Mouse (Mus musculus) adipocyte (in vitro differentiated cells): ENCODE data around the gene Kif5c.

Experiments
- DNase-seq: peaks from one replicate; pipeline ENCODE4 v3.0.0-alpha.2; 2016; ENCODE audit warnings: low spot score

Kif5c gene

DNA sequence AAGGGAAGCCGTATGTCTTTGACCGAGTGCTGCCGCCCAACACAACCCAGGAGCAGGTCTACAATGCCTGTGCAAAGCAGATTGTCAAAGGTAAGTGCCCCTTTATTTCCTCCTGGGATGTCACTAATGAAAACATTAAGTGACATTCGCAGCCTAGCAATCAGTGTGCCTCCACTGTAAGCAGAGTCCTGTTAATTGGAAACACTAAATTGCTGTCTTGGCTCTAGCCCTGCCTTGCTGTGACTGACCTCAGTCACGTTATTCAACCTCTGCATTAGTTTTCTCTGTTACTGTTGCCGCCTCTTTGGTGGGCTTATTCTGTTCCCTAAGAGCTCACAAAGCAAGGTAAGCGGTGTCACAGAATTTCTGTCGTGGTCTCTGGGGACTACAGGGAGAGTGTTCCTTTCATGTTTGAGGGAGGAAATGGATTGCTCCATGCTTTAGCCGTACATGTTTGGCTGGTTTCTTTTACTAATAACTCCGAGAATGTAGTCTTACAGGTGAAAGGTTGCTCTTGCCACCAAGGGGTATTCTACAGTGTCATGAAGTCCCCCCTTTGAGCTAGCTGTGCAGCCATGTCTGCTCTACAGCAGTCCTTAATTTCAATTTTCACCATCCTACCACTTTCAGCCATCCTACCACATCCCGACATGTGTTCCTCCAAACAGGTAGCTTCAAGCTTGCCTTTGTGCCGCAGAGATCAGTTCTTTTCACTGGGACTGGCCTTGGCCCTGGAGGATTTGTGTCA, 52.8 kb downstream of the Kif5c start:
- DNase-seq = no peak

DNA sequence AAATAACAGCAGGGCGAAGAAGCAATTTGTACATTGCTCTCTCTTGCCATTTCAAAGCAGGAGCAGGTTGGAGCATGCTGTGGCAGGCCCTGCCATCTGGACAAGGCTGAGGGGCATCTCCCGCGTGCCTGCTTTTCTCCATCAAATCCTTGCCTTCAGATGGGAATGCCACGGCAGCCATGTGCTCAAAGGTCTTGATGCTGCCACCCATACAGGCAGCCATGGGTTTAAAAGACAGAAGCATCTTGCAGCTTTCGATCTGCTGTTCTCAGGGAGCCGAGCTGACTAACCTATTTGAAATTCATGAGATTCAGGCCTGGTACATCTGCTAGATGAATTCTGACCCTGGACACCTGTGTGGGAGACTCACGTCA, 53.4 kb downstream of the Kif5c start:
- DNase-seq = no peak

DNA sequence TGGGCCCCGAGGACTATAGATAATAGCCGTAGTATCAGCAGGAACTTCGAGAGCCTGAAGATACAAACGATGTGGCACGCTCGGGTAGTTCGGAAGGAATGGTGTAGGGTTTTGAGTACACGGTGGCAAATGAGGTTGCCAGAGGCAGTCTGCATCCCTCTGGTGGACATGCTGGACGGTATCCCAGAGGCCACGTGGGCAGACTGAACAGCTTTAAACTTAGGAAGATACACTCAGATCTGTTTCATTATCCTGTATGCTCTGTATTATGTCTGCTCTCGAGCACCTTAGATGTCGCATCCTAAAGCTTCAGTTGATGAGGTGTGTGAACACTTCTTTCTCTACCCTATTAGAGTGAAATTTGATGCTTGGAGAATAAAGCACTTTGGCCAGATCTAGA, 56.9 kb downstream of the Kif5c start:
- DNase-seq = no peak

DNA sequence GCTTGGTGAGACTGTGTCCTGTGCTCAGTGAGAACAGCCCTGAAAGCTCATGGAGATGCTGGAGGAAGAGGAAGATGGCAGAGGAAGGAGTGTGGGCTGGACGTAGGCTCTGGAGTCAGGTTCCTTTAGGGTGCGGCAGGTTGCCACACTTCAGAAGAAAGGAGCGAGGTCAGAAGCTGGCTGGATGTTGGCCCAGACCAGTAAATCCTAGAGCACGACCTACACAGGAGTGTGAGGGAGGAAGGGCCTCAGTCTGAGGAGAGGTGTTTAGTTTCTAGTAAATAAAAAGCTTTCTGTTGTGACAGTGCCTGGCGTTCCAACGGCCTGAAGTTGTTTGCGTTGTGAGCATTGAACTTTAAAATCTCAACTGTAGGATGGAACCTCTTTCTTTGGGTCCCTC, 59.3 kb downstream of the Kif5c start:
- no peak for DNase-seq

DNA sequence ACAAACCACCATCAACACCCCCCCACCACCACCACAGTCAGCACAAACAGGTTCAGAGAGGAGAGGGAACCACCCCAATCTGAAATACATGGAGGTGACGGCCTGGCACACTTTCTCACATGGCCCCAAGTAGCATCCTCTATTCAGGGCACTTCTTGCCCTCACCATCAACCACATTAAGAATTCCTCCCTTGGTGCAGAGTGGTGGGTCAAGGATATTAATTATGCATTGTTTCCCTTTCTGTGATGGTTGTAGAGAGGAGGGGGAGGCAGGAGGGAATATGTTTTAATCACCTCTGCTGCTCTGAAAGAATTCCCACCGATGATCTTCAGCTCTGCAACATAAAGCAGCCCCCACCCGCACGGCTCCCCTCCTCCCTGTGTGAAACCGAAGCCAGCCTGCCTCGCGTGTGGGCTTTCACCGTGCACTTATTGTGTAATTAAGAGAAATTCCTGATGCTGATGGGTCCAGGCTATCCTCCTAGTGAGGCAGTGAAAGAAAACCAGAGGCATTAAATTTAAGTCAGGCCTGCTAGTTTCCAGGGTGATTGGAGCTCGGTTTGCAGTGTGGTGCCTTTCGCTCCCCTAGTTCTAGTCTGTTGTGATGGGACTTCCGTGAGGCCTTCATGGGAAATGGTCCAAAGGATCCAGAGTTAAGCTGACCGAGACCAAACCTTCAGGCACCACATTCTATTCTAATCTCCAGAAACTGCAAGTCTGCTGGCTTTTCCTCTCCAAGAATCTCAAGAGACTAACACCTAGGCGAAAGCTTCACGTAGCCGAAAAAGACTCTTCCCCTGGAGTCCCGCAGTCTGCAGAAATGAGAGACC, 60.3 kb downstream of the Kif5c start:
- no peak for DNase-seq

DNA sequence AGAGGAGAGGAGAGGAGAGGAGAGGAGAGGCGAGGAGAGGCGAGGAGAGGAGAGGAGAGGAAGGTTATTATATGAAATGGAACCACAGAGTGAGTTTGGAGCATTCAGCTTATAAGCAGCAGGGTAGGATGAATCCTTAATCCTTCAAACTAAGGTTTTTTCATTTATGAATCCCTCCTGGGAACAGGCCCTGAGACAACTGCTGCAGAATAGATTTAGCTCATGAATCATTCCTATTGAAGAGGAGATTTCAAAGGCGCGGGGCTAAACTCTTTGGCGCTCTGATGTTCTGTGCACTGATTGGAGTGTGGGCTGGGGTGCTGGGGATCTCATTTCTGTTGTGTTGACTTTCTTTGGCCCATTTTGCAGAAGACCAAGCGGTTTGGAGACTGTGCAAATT, 63.7 kb downstream of the Kif5c start:
- DNase-seq = no peak

DNA sequence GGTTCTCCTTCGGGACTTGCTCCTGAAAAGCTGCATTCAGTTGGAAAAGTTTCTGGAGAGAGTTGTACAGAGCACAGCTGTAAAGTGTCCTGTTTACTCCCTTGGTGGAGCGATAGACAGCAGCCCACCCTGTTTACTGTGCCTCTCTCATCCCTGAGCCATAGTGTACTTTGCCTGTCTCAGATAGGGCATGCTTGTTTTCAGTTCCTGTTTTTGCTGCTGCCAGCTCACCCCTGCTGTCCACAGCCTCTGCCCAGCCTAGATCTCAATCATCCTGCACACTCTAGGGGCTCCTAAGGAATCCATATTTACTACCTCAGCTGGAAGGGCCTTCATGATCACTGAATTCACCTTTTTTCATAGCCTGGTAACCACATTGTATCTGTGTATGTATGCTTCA, 65.7 kb downstream of the Kif5c start:
- DNase-seq = no peak

DNA sequence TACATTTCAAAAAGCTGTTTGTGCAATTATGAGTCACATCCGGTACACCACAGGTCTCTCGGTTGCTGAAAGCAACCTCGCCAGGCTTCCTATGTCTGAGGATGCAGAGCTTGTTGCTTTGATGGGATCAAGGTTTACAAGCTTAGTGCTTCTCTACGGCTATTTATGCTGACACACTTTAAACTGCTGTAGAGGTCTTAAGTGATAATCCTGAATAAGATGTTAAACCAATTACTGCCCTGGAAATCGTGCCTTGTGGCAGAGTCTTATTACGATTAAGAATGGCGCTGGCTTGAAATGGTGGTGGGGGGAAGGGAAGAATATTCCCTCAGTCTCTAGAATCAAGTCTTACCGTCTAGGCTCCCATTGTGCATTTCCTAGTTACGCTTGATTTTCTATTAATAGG, 71.3 kb downstream of the Kif5c start:
- no peak for DNase-seq

DNA sequence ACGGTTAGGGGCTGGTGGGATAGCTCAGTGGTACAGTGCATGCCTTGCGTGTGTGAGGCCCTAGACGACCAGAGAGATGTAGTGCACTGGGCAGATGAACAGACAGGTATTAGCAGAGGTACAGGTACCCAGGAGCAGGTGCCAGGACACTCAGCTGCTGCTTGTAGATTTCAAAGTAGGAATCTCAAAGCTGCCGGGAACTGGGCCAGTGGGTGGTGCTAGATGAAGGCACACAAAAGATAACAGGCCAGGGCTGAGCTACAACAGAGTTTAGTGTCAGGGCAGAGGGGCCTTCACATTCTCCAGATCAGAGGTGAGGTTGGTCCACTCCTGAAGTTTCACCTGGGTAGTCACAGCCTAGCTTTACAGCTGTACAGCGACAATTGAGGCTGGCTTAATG, 72.3 kb downstream of the Kif5c start:
- no peak for DNase-seq

DNA sequence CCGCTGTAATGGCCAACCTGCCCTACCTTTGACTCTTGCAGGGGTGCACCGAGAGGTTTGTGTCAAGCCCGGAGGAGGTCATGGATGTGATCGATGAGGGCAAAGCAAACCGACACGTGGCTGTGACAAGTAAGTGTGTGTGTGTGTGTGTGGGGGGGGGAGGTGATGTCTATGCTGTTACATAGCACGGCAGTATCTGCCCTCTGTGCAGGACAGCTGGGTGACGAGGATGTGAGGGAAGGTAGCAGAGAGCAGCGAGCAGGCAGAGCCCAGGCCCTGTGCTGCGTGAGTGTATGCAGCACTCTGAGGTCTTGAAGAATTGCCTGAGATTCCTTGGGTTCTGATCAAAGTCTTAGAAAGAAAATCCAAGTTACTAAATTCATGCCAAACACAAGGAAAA, 75.6 kb downstream of the Kif5c start:
- DNase-seq = no peak

DNA sequence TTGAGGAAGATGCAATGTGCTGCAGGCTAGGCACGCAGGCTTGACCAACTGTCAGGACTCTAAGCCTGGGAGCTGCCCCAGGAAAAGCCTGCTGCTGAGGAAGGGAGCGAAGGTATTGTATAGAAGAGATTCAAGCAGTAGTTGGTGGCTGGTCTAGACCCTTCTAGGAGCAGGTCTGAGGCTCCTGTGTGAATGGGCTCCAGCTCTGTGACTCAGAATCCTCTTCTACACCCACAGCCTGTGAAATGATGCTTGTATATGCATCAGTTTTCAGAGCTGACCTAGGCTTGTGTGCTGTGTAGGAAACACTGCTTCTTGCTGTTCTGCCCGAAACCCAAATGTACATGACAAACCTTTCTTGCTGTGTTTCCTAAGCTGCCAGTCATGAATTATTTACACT, 76.4 kb downstream of the Kif5c start:
- no peak for DNase-seq

DNA sequence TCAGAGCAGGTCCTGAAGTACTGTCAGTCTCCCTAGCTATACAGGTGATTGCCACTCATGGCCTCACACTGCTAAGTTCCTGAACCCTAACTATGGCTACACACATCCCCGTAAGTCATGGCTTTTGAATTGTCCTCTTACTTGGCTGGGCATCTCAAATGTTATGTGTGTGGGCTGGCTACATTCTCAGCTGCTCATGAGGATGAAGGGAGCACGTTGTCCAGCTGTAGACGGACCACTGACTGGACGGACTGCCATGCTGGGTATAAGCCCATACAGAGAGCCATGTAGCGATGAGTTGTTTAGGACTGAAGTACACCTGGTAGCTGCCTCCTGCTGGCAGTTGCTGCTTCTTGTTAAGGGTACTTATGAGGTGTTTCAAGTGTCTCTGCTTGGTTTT, 79.8 kb downstream of the Kif5c start:
- no peak for DNase-seq

DNA sequence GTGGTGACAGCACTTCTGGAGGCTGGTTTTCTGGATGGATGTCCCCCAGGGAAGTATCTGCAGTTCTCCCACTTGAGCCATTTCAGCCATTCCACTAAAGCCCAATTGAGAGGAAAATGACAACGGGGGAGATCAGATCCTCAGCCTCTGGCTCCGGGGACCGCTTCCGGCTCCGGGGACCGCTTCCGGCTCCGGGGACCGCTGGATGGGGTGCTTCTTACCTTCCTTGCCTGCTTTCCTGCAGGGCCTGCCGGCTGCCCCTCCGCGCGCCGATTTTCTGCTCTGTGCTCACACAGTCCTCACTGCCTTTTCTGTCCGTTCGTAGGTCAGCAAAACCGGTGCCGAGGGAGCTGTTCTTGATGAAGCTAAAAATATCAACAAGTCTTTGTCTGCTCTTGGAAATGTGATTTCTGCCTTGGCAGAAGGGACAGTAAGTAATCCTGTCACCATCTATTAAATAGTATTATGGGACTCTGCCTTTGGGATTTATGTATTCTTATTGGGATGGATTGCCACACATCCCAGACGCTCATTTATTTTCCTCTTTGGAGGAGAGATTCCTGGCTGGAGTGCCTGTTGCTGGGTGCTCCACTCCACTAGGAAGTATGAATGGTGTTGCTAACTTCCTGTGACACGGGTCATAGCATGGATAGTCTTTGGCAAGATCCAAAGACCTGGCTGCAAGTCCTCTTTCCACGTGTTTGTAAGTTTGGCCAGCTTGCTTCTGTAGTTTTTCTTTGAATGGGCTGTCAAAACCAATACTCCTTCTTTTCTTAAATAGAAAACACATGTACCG, 81.3 kb downstream of the Kif5c start:
- DNase-seq = no peak

DNA sequence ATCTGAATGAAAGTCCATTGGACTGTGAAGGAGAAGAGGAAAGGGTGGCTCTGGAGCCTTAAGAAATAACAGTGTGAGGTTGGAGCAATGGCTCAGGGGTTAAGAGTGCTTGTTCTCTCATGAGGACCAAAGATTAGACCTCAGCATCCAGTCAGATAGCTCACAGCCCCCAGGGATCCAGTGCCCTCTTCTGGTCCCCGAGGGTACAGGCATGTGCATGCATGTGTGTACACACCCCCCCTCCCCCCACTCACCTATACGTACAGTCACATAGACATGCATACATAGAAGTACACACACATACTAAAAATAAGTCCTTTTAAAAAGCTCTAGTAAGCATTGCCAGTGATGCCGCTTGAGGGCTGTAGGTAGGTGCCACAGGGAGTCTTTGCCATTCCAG, 91.1 kb downstream of the Kif5c start:
- peak; percentile 47 for DNase-seq

DNA sequence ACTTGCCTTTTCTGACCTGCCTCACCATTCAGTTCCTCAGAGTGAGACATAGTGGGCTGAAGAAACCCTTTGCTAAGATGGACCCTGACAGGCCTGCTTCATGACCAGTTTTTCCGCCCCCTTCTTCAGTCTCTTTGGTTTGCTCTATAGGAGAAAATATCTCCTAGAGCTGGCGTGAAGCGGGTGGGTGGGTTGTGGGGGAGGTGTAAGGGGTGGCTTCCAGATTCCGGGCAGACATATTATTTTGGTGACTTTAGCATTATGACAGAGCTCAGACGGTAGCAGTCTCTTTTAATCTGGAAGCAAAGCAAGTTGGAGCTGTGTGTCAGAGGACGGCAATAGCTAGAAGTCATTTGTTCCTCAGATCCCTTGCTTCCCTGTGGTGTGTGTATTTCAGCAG, 92.6 kb downstream of the Kif5c start:
- DNase-seq = no peak

DNA sequence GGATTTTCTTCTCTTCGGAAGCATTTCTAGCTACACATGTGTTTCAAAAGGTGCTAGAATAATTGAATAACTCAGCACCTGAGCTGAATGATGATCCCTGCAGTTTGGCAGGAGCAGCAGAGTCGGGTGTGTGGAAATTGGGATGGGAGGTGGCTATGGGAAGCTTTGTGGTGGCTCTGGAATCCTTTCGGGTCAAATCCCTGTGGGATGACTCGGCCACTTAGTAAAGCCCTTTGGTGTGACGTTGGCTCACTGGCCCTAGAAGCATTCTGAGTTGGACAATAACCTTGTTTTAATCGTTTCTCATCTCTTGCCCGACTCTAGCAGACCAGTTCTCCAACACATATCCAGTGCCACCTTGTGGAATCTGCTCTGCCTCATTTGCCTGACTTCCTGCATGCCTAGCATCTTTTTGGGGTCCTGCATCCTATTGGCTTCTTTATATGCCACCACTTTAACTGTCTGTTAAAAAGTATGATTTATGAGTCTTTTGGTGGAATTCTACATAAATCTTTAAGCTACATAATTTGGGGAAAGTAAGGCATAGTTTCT, 93.3 kb downstream of the Kif5c start:
- DNase-seq = peak; percentile 18

DNA sequence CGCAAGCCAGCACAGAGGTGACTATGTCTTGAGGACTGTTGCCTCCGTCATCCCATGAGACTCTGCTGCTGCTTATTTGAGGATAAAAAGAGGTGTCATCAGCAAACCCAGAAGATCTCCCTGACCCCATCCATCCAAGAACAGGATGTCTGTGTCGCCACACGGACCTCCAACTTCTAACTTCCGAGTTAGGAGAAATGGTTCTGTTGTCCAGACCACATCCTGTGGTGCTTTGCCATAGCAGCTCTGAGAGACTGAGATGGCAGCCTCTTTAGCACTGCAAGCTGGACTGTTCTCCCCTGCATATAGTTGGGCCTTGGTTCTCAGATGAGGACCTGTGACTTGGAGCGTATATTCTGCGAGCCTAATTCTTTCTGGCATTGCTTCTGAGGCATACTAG, 97.4 kb downstream of the Kif5c start:
- DNase-seq = no peak

DNA sequence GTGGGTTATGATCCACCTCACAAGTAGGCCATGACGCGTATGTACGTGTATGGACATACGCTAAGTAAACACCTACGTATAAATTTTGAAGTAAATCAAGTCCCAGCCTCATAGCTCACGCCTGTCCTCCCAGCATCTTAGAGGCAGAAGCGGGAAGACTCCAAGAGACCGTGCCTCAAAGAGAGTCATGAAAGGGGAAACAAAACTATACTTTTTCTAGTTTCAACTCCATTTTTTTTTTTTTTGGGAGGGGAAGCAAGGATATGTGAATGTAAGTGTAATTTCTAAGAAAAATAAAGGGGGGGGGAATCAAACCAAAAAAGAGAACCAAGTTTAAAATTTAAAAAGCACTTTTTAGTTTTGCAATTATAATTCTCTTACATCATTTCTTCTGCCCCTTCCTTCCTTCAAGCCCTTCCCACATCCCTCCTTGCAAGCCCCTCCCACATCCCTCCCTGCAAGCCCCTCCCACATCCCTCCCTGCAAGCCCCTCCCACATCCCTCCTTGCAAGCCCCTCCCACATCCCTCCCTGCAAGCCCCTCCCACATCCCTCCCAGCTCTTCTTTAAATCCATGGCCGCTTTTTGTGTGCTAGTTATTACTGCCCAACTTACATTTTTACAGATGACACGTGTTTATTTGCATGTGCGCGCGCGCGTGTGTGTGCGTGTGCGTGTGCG, 98.5 kb downstream of the Kif5c start:
- DNase-seq = no peak

DNA sequence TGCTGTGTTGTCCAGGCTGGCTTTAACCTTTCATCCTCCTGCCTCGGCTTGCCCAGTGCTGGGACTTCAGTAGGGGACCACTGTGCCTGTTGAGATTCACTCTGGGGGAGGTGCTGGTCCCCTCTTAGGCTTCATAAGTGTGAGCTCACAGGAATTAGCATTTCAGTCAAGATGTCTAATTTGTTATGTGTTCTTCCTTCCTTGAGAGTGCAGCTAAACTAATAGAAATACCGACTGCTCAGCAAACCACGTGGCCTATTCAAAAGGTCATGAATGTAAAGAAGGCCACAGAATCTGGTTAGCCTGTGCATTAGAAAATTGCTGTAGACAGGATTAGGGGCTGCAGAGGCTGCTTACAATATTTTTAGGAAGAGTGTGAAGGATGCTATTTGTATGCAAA, 99.4 kb downstream of the Kif5c start:
- no peak for DNase-seq

DNA sequence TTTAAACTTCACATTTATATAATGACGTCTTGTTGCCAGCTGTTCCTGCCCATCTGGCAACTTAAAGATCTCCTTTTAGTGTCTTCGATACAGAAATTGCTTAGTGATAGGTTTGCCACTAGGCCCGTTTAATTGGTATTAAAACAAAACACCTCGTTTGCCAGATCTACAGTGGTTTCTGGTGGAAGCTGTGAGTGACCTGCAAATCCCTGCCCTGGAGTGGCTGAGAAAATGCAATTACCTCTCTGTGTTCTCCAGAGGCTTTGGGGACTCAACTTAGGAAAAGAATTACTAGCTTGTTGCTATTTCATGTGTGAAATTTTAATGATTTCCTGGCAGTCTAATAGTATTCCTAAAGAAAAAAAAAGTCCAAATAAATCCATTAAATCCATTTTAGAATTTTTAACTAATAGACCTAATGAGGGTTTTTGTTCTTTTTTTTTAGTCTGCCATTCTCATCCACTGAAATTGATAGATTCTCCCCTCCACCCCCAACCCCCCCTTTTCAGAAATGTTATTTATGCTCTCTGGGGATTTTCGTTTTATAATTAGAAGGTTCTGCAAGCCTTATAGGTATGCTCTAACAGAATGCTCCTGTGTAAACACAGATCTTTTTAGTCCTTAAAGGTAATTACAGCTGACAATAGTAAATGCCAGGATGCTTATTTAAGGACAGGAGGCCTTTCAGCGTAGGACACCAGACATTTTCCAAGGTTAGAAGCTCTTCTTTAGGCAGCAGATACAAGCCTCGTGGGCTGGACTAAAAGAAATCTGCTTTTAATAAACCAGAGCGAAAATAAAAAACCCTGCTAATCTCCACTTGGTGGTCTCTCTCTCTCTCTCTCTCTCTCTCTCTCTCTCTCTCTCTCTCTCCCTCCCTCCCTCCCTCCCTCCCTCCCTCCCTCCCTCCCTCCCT, 100.1 kb downstream of the Kif5c start:
- DNase-seq = no peak

DNA sequence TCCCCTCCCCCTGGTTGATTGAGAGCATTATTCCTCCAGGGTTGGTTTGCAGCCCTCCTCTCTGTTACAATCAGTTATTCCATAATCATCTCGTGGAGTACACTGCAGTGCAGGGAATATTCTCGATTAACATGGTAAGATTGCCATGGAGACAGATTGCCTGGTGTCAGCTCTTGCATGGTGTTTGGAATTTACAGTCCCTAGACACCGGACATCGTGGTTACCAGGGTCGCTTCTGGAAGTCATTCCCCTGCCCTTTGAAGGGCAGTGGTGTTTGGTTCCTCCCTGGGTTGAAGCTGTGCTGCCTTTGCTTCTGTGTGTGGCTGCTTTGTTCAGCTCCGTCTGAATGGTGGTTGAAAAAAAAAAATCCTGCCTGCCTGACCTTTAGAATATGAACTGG, 100.8 kb downstream of the Kif5c start:
- no peak for DNase-seq
